Mouse (Mus musculus): ENCODE data around the gene Ubap1l.
"Not testable (repeated sequence)": the region's sequence is repeated elsewhere in the genome, so short reads cannot be mapped to it uniquely, and the experiment has no call there.

Gene Ubap1l

GRCm38 (mm10) chr9:65360641-65361448, at the start of gene Ubap1l:
Ubap1l (plus strand) TSS chr9:65361041.
- ChIA-PET CTCF (interaction anchor here in 2 of 4 experiments (0.7 to 1.1 kb wide), 3 partner anchors 10 to 191 kb away, joined by 3 to 5 read pairs (median 5); no protein-coding TSS in a partner anchor), POLR2A (interaction anchor here in 3 of 4 experiments (0.7 to 2.4 kb wide), 7 partner anchors 10 to 23 kb away, joined by 3 to 8 read pairs (median 4); partner anchors contain the start of gene Pdcd7 (in 1 of the 3))

- ChIA-PET POLR2A (interaction anchor here in 2 of 4 experiments (0.7 to 1.0 kb wide), 2 partner anchors 18 to 252 kb away, joined by 4 read pairs; partner anchors contain the start of gene Clpx (in 1 of the 2)), CTCF (interaction anchor here in 1 of 4 experiments (0.7 to 0.9 kb wide), 2 partner anchors 152 to 842 kb away, joined by 4 to 5 read pairs; no protein-coding TSS in a partner anchor)
These were observed 48.0 kb upstream of the Ubap1l start for GRCm38 (mm10) chr9:65312669-65313357.

GRCm38 (mm10) chr9:65313846-65314245, 47.0 kb upstream of the Ubap1l start:
- POLR2A ChIA-PET, result no interaction called here
- CTCF ChIA-PET, result no interaction called here

- CTCF ChIA-PET, result no interaction called here
- POLR2A ChIA-PET, result no interaction called here
These were observed 38.5 kb upstream of the Ubap1l start for GRCm38 (mm10) chr9:65322255-65322900.

- ChIA-PET POLR2A (interaction anchor here in 1 of 4 experiments (1.1 to 1.2 kb wide), 3 partner anchors 10 to 82 kb away, joined by 3 to 5 read pairs (median 4); partner anchors contain the start of gene Pdcd7), CTCF (no interaction called here)
These were observed 34.9 kb upstream of the Ubap1l start for GRCm38 (mm10) chr9:65325971-65326370.

- CTCF ChIA-PET, result no interaction called here
- POLR2A ChIA-PET, result interaction anchor here in 3 of 4 experiments (1.0 to 1.2 kb wide), 5 partner anchors 9 to 131 kb away, joined by 3 to 5 read pairs (median 4); partner anchors contain the start of gene Pdcd7 (in 2 of the 3)
These were observed 33.5 kb upstream of the Ubap1l start for GRCm38 (mm10) chr9:65327371-65327770.

- ChIA-PET POLR2A (interaction anchor here in 2 of 4 experiments (0.7 to 1.6 kb wide), 3 partner anchors 11 to 45 kb away, joined by 3 to 5 read pairs (median 3); no protein-coding TSS in a partner anchor), CTCF (interaction anchor here in 1 of 4 experiments (0.7 kb wide), 1 partner anchor 1172 kb away, joined by 3 read pairs; no protein-coding TSS in a partner anchor)
These were observed 26.9 kb upstream of the Ubap1l start for GRCm38 (mm10) chr9:65333958-65334357.

GRCm38 (mm10) chr9:65339146-65339545, 21.7 kb upstream of the Ubap1l start:
- CTCF ChIA-PET, result no interaction called here
- POLR2A ChIA-PET, result interaction anchor here in 3 of 4 experiments (0.7 to 2.1 kb wide), 9 partner anchors 10 to 143 kb away, joined by 3 to 5 read pairs (median 3); partner anchors contain the start of gene Mtfmt (in 1 of the 3)

GRCm38 (mm10) chr9:65340414-65340813, 20.4 kb upstream of the Ubap1l start:
- POLR2A ChIA-PET, result interaction anchor here in 2 of 4 experiments (0.6 to 2.1 kb wide), 2 partner anchors 9 to 162 kb away, joined by 4 to 5 read pairs; no protein-coding TSS in a partner anchor
- CTCF ChIA-PET, result no interaction called here

GRCm38 (mm10) chr9:65345439-65345838, 15.4 kb upstream of the Ubap1l start:
- CTCF ChIA-PET, result not testable (repeated sequence)
- POLR2A ChIA-PET, result interaction anchor here (0.6 to 2.2 kb wide), 30 partner anchors 8 to 255 kb away, joined by 3 to 8 read pairs (median 4); partner anchors contain the start of genes Mtfmt (in 3 of the 4), Plekho2 (in 1 of the 4) and Ubap1l (in 1 of the 4)

GRCm38 (mm10) chr9:65345854-65346475, 14.9 kb upstream of the Ubap1l start, which contains the start of gene Pdcd7:
Pdcd7 (plus strand) TSS chr9:65346104.
- ChIA-PET CTCF (interaction anchor here in 1 of 4 experiments (0.6 to 0.7 kb wide), 2 partner anchors 9 to 255 kb away, joined by 4 read pairs; no protein-coding TSS in a partner anchor), POLR2A (interaction anchor here (0.6 to 2.2 kb wide), 31 partner anchors 8 to 255 kb away, joined by 3 to 8 read pairs (median 3); partner anchors contain the start of genes Mtfmt (in 2 of the 4), Plekho2 (in 1 of the 4) and Ubap1l (in 1 of the 4))

GRCm38 (mm10) chr9:65346476-65347111, 14.2 kb upstream of the Ubap1l start:
- POLR2A ChIA-PET, result interaction anchor here in 2 of 4 experiments (0.6 to 2.2 kb wide), 14 partner anchors 8 to 1276 kb away, joined by 3 to 6 read pairs (median 3); partner anchors contain the start of genes Ubap1l (in 2 of the 2) and Mtfmt (in 1 of the 2)
- CTCF ChIA-PET, result interaction anchor here in 1 of 4 experiments (0.6 to 0.7 kb wide), 2 partner anchors 8 to 254 kb away, joined by 4 read pairs; no protein-coding TSS in a partner anchor

- ChIA-PET POLR2A (interaction anchor here in 2 of 4 experiments (0.6 to 1.0 kb wide), 6 partner anchors 9 to 1275 kb away, joined by 3 to 4 read pairs (median 3); partner anchors contain the start of genes Ubap1l (in 2 of the 2) and Mtfmt (in 1 of the 2)), CTCF (interaction anchor here in 2 of 4 experiments (0.6 kb wide), 2 partner anchors 82 to 179 kb away, joined by 3 read pairs; no protein-coding TSS in a partner anchor)
These were observed 13.6 kb upstream of the Ubap1l start for GRCm38 (mm10) chr9:65347112-65347850.

GRCm38 (mm10) chr9:65353251-65353650, 7.6 kb upstream of the Ubap1l start:
- ChIA-PET POLR2A (interaction anchor here in 2 of 4 experiments (0.9 to 2.5 kb wide), 5 partner anchors 8 to 38 kb away, joined by 3 to 8 read pairs (median 3); no protein-coding TSS in a partner anchor), CTCF (no interaction called here)

GRCm38 (mm10) chr9:65356561-65356960, 4.3 kb upstream of the Ubap1l start:
- POLR2A ChIA-PET, result interaction anchor here in 2 of 4 experiments (1.2 to 2.1 kb wide), 2 partner anchors 9 to 11 kb away, joined by 3 to 5 read pairs; partner anchors contain the start of gene Pdcd7 (in 1 of the 2)
- CTCF ChIA-PET, result interaction anchor here in 2 of 4 experiments (0.5 kb wide), 2 partner anchors 80 to 172 kb away, joined by 3 to 4 read pairs; no protein-coding TSS in a partner anchor

GRCm38 (mm10) chr9:65356971-65357370, 3.9 kb upstream of the Ubap1l start:
- POLR2A ChIA-PET, result interaction anchor here in 1 of 4 experiments (1.2 kb wide), 1 partner anchor 9 kb away, joined by 3 read pairs; no protein-coding TSS in a partner anchor
- CTCF ChIA-PET, result interaction anchor here in 2 of 4 experiments (0.5 kb wide), 2 partner anchors 81 to 172 kb away, joined by 3 to 4 read pairs; no protein-coding TSS in a partner anchor

Measured in embryonic stem cell, embryonic (primary cell).